Mouse (Mus musculus) erythroblast, embryonic 14.5 days (primary cell): ENCODE data around the gene B830017H08Rik. TPM values are rescaled to one million over a fixed set of nuclear protein-coding genes. Genes with fewer than 3 reads are reported as not detected.
A peak's percentile ranks its signal among the peaks of the same experiment; 100 is the strongest.

Source experiments
- H3K27me3 ChIP-seq: 2 replicates; pipeline ENCODE4 v1.6.1; 2012; ENCODE audit warnings: inconsistent platforms; ENCODE audit not compliant: control insufficient read depth
- H3K36me3 ChIP-seq: 2 replicates; pipeline ENCODE4 v1.6.1; 2012; ENCODE audit warnings: mild to moderate bottlenecking, inconsistent platforms; ENCODE audit not compliant: control insufficient read depth
- H3K4me1 ChIP-seq: 2 replicates; pipeline ENCODE4 v1.6.1; 2012; ENCODE audit warnings: inconsistent platforms; ENCODE audit not compliant: control insufficient read depth
- H3K4me3 ChIP-seq: replicated peaks from 2 replicates; pipeline ENCODE3; 2012; ENCODE audit warnings: moderate library complexity, mild to moderate bottlenecking, inconsistent platforms
- H3K9me3 ChIP-seq: 2 replicates; pipeline ENCODE4 v1.6.1; 2012; ENCODE audit warnings: low read length, inconsistent platforms, mixed read lengths; ENCODE audit not compliant: control insufficient read depth
- GATA1 ChIP-seq: IDR thresholded peaks from 2 replicates; pipeline ENCODE4 v1.6.1; 2012; ENCODE audit warnings: low read length, inconsistent platforms, mixed read lengths
- TAL1 ChIP-seq: IDR thresholded peaks from 3 replicates; pipeline ENCODE4 v1.6.1; 2012; ENCODE audit warnings: low read length, inconsistent platforms, mixed read lengths
- polyA plus RNA-seq: library from polyadenylated mRNA; stranded (reverse); fragments of >175 nt; gene quantifications from 2 replicates; pipeline ENCODE4 v1.2.3, GENCODE M21; 2012

B830017H08Rik gene
- polyA plus RNA-seq, 1 experiment, result not detected

GRCm38 (mm10) chr16:17806581-17807191 is 26.2 kb upstream of the B830017H08Rik start:
- H3K4me1 ChIP-seq, result peaks cover 33% of the 10 kb centered on the region
- peaks cover 30% of the 10 kb centered on the region; the same call in 1 of the 2 replicates for H3K9me3 ChIP-seq
- H3K27me3 ChIP-seq, result peaks cover 96% of the 10 kb centered on the region
- no peak for TF ChIP-seq GATA1
- TF ChIP-seq TAL1, result no peak
- peak overlapping the region; percentile 55 for H3K4me3 ChIP-seq
- no peaks in the 10 kb centered on the region for H3K36me3 ChIP-seq

DNA sequence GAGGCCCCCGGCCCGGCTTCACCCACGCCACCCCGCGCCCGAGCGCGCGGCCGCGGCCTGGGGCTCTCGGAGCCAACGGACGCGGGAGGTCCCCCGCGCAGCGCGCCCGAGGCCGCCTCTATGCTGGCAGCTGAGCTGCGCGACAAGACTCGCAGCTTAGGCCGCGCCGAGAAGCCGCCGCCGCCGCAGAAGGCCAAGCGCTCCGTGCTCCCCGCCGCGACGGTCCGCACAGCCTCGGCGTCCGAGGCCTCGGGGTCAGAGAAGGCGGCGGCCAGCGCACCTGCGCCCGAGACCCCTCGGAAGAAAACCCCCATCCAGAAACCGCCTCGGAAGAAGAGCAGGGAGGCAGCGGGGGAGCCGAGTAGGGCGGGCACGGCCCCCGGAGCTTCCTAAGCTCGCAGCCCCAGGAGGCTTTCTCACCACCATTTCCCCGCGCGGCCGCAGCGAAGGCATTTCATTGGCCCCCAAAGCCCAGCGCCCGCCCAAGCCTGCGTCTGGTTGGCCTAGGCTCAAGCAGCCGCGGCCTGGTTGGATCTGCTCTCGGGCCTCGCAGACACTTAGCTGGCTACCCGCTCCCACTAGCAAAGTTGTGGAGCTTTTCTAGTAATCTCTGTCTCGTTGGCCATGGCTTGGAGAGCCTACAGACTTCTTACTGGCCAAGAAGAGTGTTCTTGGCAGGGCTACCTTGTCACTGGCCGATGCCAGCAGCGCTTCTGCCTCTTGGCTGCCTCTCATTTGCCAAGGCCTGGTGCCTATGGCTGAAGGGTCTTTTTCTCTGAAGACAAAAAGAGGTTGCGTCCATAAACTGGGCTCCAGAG is 25.5 kb upstream of the B830017H08Rik start:
- Histone ChIP-seq H3K9me3 (peaks cover 26% of the 10 kb centered on the region; the same call in 1 of the 2 replicates), H3K27me3 (peaks cover 91% of the 10 kb centered on the region), H3K36me3 (no peaks in the 10 kb centered on the region), H3K4me1 (peaks cover 33% of the 10 kb centered on the region), H3K4me3 (peak overlapping the region; percentile 55)
- no peak for TF ChIP-seq GATA1
- no peak for TF ChIP-seq TAL1

DNA sequence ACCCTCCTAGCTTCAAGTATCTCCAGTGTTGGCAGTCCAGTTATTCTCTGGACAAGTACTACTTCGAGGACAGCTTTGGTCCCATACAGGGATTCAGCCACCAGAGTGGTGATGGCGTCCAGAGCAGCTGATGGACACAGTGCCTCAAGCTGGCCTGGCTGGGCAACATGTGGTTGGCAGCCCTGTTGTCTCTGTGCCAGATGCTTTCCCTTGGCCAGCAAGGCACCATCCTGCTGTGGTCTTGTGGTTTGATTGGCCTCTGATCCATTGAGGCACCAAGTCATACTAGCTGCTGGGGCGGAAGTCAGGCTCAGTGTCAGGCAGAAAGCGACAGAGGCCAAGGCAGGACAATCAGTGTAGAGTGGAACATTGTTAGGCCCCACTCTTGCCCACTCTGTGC is 23.8 kb upstream of the B830017H08Rik start:
- Histone ChIP-seq H3K4me3 (no peak overlapping the region), H3K36me3 (no peaks in the 10 kb centered on the region), H3K4me1 (peaks cover 23% of the 10 kb centered on the region), H3K9me3 (peaks cover 12% of the 10 kb centered on the region; the same call in 1 of the 2 replicates), H3K27me3 (peaks cover 91% of the 10 kb centered on the region)
- no peak for TF ChIP-seq GATA1
- TF ChIP-seq TAL1, result no peak

DNA sequence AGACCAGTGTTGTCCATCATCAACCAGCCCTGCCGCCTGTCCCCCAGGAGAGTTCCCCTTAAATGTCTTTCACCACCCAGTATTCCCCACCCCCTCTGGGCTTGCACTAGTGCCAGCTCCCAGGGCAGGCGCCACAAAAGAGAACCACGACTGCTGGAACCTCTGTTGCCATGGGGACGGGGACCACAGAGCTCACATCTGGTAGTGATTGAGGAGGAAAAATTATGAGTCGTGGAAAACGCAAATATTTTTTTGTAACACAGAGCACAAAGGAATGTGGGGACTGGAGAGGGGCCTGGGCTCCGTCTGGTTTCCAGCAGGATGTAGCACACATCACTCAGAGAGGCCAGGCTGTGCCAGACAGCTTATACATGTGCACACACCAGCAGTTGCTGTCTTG is 23.2 kb upstream of the B830017H08Rik start:
- no peak for TF ChIP-seq GATA1
- TF ChIP-seq TAL1, result no peak
- Histone ChIP-seq H3K9me3 (peaks cover 9% of the 10 kb centered on the region; the same call in 1 of the 2 replicates), H3K4me1 (peaks cover 17% of the 10 kb centered on the region), H3K27me3 (peaks cover 90% of the 10 kb centered on the region), H3K4me3 (no peak overlapping the region), H3K36me3 (no peaks in the 10 kb centered on the region)

DNA sequence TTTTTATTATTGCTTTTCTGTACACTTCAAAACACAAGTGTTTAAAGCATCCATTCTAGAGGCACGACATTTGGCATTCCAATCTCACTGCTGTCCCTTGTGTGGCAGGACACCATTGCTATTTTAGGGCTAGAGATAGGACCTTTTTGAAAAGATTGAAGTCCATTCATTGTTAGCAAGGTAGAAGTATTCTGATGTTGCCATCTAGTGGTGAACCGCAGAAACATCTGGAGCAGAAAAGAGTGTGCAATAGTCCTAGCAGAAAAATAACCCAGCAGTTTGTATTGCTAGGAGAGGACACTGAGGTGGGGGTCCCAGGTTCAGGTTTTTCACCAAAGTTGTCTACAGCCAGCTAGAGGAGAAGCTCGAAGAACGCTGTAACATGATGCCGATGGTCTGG is 20.8 kb upstream of the B830017H08Rik start:
- no peak for TF ChIP-seq TAL1
- TF ChIP-seq GATA1, result no peak
- Histone ChIP-seq H3K27me3 (peaks cover 89% of the 10 kb centered on the region), H3K9me3 (no peaks in the 10 kb centered on the region), H3K4me3 (no peak overlapping the region), H3K4me1 (peaks cover 17% of the 10 kb centered on the region), H3K36me3 (no peaks in the 10 kb centered on the region)

- H3K36me3 ChIP-seq, result no peaks in the 10 kb centered on the region
- H3K27me3 ChIP-seq, result peaks cover 84% of the 10 kb centered on the region
- TF ChIP-seq TAL1 (no peak), GATA1 (no peak)
These were observed 19.7 kb upstream of the B830017H08Rik start for GRCm38 (mm10) chr16:17813173-17813572.

GRCm38 (mm10) chr16:17815411-17816402 is 17.2 kb upstream of the B830017H08Rik start:
- H3K9me3 ChIP-seq, result peaks cover 3% of the 10 kb centered on the region; the same call in 1 of the 2 replicates
- no peaks in the 10 kb centered on the region for H3K36me3 ChIP-seq
- peaks cover 11% of the 10 kb centered on the region for H3K4me1 ChIP-seq
- TF ChIP-seq TAL1 (no peak), GATA1 (no peak)
- peak overlapping the region; percentile 48 for H3K4me3 ChIP-seq
- H3K27me3 ChIP-seq, result peaks cover 73% of the 10 kb centered on the region

More at GRCm38 (mm10) chr16:17813173-17813572, 19.7 kb upstream of the B830017H08Rik start:
- Histone ChIP-seq H3K4me1 (peaks cover 11% of the 10 kb centered on the region), H3K9me3 (no peaks in the 10 kb centered on the region), H3K4me3 (no peak overlapping the region)

GRCm38 (mm10) chr16:17816528-17816927 is 16.4 kb upstream of the B830017H08Rik start:
- Histone ChIP-seq H3K4me1 (peaks cover 11% of the 10 kb centered on the region), H3K9me3 (peaks cover 3% of the 10 kb centered on the region; the same call in 1 of the 2 replicates), H3K36me3 (no peaks in the 10 kb centered on the region), H3K27me3 (peaks cover 72% of the 10 kb centered on the region), H3K4me3 (no peak overlapping the region)
- TF ChIP-seq GATA1, result no peak
- no peak for TF ChIP-seq TAL1
